Mouse (Mus musculus): Measurements from ENCODE around the gene Atp6v0b. TPM values are rescaled to one million over a fixed set of nuclear protein-coding genes. Genes with fewer than 3 reads are reported as not detected.

The Atp6v0b gene
- total and polyA plus RNA-seq, 2 experiments from 2014 or later: 625 to 667 TPM

- Histone ChIP-seq H3K9me3 (ENCODE audit: low read length) (no peaks in the 10 kb centered on the region), H3K27me3 (ENCODE audit: insufficient read depth, low read length) (no peaks in the 10 kb centered on the region), H3K4me2 (ENCODE audit: low read depth, low read length, poor library complexity, severe bottlenecking) (no peak overlapping the region), H3K36me3 (ENCODE audit: insufficient read depth, low read length) (peaks cover 39% of the 10 kb centered on the region), H3K27ac (ENCODE audit: low read depth, low read length) (no peak overlapping the region), H3K4me1 (ENCODE audit: insufficient read depth, low read length) (peaks cover 3% of the 10 kb centered on the region; the same call in 1 of the 2 replicates), H3K4me3 (ENCODE audit: low read depth, low read length) (no peak overlapping the region), H3K9ac (replicated peaks; ENCODE audit: low read length, poor library complexity, severe bottlenecking) (no peak overlapping the region)
- ATAC-seq (ENCODE audit: low FRiP score) (no peak), DNase-seq (ENCODE audit: low spot score) (no peak)
- TF ChIP-seq CTCF (IDR thresholded peaks at IDR 0.05): no peak
- WGBS: 29% methylated on average over 9 of the region's 9 CpGs
Measured at GRCm38 (mm10) chr4:117893376-117893775, 6.2 kb upstream of the Atp6v0b start.

- Histone ChIP-seq H3K4me3 (ENCODE audit: low read depth, low read length) (peak within 1 kb of the TSS; percentile 68), H3K27me3 (ENCODE audit: insufficient read depth, low read length) (no peaks in the 10 kb centered on the region), H3K4me1 (ENCODE audit: insufficient read depth, low read length) (peaks cover 6% of the 10 kb centered on the region; the same call in 1 of the 2 replicates), H3K27ac (ENCODE audit: low read depth, low read length) (no peak within 1 kb of the TSS), H3K9me3 (ENCODE audit: low read length) (no peaks in the 10 kb centered on the region), H3K9ac (replicated peaks; ENCODE audit: low read length, poor library complexity, severe bottlenecking) (peak within 1 kb of the TSS; percentile 59), H3K4me2 (ENCODE audit: low read depth, low read length, poor library complexity, severe bottlenecking) (peak within 1 kb of the TSS; percentile 97), H3K36me3 (ENCODE audit: insufficient read depth, low read length) (peaks cover 29% of the 10 kb centered on the region)
- TF ChIP-seq CTCF (IDR thresholded peaks at IDR 0.05): no peak
- peak; percentile 83 for ATAC-seq (ENCODE audit: low FRiP score)
- peak; percentile 96 for DNase-seq (ENCODE audit: low spot score)
- WGBS: 0% methylated on average over 21 of the region's 21 CpGs
Measured at GRCm38 (mm10) chr4:117891738-117892161, 4.6 kb upstream of the Atp6v0b start, which contains the start of gene Dph2. Gene Dph2 (minus strand): TSS chr4:117892032.

GRCm38 (mm10) chr4:117890750-117891149 is 3.6 kb upstream of the Atp6v0b start:
- peaks cover 10% of the 10 kb centered on the region; the same call in 1 of the 2 replicates for H3K4me1 ChIP-seq (ENCODE audit: insufficient read depth, low read length)
- no peaks in the 10 kb centered on the region for H3K27me3 ChIP-seq (ENCODE audit: insufficient read depth, low read length)
- H3K36me3 ChIP-seq (ENCODE audit: insufficient read depth, low read length): peaks cover 20% of the 10 kb centered on the region
- peak overlapping the region; percentile 97 for H3K4me2 ChIP-seq (ENCODE audit: low read depth, low read length, poor library complexity, severe bottlenecking)
- 47% methylated on average over 8 of the region's 8 CpGs for WGBS
- no peak for TF ChIP-seq CTCF (IDR thresholded peaks at IDR 0.05)
- H3K9ac ChIP-seq (replicated peaks; ENCODE audit: low read length, poor library complexity, severe bottlenecking): no peak overlapping the region
- ATAC-seq (ENCODE audit: low FRiP score) (no peak), DNase-seq (ENCODE audit: low spot score) (no peak)
- H3K4me3 ChIP-seq (ENCODE audit: low read depth, low read length): no peak overlapping the region
- H3K27ac ChIP-seq (ENCODE audit: low read depth, low read length): no peak overlapping the region
- H3K9me3 ChIP-seq (ENCODE audit: low read length): no peaks in the 10 kb centered on the region

GRCm38 (mm10) chr4:117890031-117890430 is 2.9 kb upstream of the Atp6v0b start:
- no peaks in the 10 kb centered on the region for H3K27me3 ChIP-seq (ENCODE audit: insufficient read depth, low read length)
- TF ChIP-seq CTCF (IDR thresholded peaks at IDR 0.05): no peak
- 91% methylated on average over 14 of the region's 14 CpGs for WGBS
- peaks cover 10% of the 10 kb centered on the region; the same call in 1 of the 2 replicates for H3K4me1 ChIP-seq (ENCODE audit: insufficient read depth, low read length)
- H3K9me3 ChIP-seq (ENCODE audit: low read length): no peaks in the 10 kb centered on the region
- no peak overlapping the region for H3K4me2 ChIP-seq (ENCODE audit: low read depth, low read length, poor library complexity, severe bottlenecking)
- DNase-seq (ENCODE audit: low spot score): no peak
- no peak overlapping the region for H3K27ac ChIP-seq (ENCODE audit: low read depth, low read length)
- H3K36me3 ChIP-seq (ENCODE audit: insufficient read depth, low read length): peaks cover 26% of the 10 kb centered on the region
- H3K4me3 ChIP-seq (ENCODE audit: low read depth, low read length): no peak overlapping the region
- no peak overlapping the region for H3K9ac ChIP-seq (replicated peaks; ENCODE audit: low read length, poor library complexity, severe bottlenecking)
- no peak for ATAC-seq (ENCODE audit: low FRiP score)

GRCm38 (mm10) chr4:117889471-117889870 is 2.3 kb upstream of the Atp6v0b start:
- H3K9me3 ChIP-seq (ENCODE audit: low read length): no peaks in the 10 kb centered on the region
- no peak for DNase-seq (ENCODE audit: low spot score)
- peaks cover 10% of the 10 kb centered on the region for H3K4me1 ChIP-seq (ENCODE audit: insufficient read depth, low read length)
- no peak for ATAC-seq (ENCODE audit: low FRiP score)
- 91% methylated on average over 15 of the region's 15 CpGs for WGBS
- TF ChIP-seq CTCF (IDR thresholded peaks at IDR 0.05): no peak
- H3K27ac ChIP-seq (ENCODE audit: low read depth, low read length): no peak overlapping the region
- peaks cover 28% of the 10 kb centered on the region for H3K36me3 ChIP-seq (ENCODE audit: insufficient read depth, low read length)
- no peaks in the 10 kb centered on the region for H3K27me3 ChIP-seq (ENCODE audit: insufficient read depth, low read length)
- H3K4me2 ChIP-seq (ENCODE audit: low read depth, low read length, poor library complexity, severe bottlenecking): no peak overlapping the region
- H3K9ac ChIP-seq (replicated peaks; ENCODE audit: low read length, poor library complexity, severe bottlenecking): no peak overlapping the region
- H3K4me3 ChIP-seq (ENCODE audit: low read depth, low read length): no peak overlapping the region

- whole genome bisulfite sequencing: 80% methylated on average over 2 of the region's 2 CpGs
- H3K27ac ChIP-seq (ENCODE audit: low read depth, low read length): no peak overlapping the region
- H3K27me3 ChIP-seq (ENCODE audit: insufficient read depth, low read length): no peaks in the 10 kb centered on the region
- H3K36me3 ChIP-seq (ENCODE audit: insufficient read depth, low read length): peaks cover 22% of the 10 kb centered on the region
- peak overlapping the region; percentile 97 for H3K9ac ChIP-seq (replicated peaks; ENCODE audit: low read length, poor library complexity, severe bottlenecking)
- DNase-seq (ENCODE audit: low spot score): no peak
- peaks cover 17% of the 10 kb centered on the region for H3K4me1 ChIP-seq (ENCODE audit: insufficient read depth, low read length)
- TF ChIP-seq CTCF (IDR thresholded peaks at IDR 0.05): no peak
- H3K9me3 ChIP-seq (ENCODE audit: low read length): no peaks in the 10 kb centered on the region
- H3K4me3 ChIP-seq (ENCODE audit: low read depth, low read length): peak overlapping the region; percentile 94; the same call in 1 of the 2 replicates
- H3K4me2 ChIP-seq (ENCODE audit: low read depth, low read length, poor library complexity, severe bottlenecking): peak overlapping the region; percentile 89; the same call in 1 of the 2 replicates
- ATAC-seq (ENCODE audit: low FRiP score): no peak
Measured at GRCm38 (mm10) chr4:117887920-117888319, 787 bp upstream of the Atp6v0b start.

Measured in midbrain, postnatal 0 days (tissue).